Mouse (Mus musculus) heart, postnatal 0 days (tissue): ENCODE measurements at regions not wholly inside any gene's neighbourhood (a gene's known extent, or its start where the extent isn't known, plus 50 kb on each side); places are given as distances from the start of the nearest gene placed in this dataset.

Experiments
- CTCF ChIP-seq: IDR thresholded peaks from 2 replicates; pipeline ENCODE4 v1.5.1; 2016; ENCODE audit warnings: antibody characterized with exemption, control low read depth, low read depth
- EP300 ChIP-seq: IDR thresholded peaks from 2 replicates; pipeline ENCODE4 v1.6.1; 2016; ENCODE audit warnings: antibody characterized with exemption, low read depth

DNA sequence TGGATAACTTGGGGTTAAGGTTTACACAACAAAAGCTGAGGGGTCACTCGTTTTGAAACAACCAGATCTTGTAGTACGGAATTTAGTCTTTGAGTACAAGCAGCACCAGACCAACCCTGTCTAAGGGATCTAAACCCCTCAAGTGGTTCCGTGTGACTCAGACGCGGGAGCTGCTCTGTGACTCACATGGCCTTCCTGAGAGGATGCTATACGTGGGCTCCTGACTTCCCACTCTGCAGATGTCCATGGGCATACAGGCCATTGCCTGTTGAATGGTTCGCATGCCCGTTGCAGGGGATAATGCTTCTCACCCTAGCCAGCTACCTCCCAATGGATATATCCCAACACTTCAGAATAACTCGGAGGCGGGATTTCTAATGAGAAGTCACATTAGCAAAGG is 86.5 kb downstream of the Tpra1 start:
- TF ChIP-seq EP300, result no peak
- no peak for TF ChIP-seq CTCF
